Mouse (Mus musculus) urinary bladder, postnatal 36 days (tissue): Measurements from ENCODE around the gene Rgs3.

Experiments used
- DNase-seq, 2 experiments: peaks; one replicate each; pipeline ENCODE4 v3.0.0; 2022; ENCODE audit warnings: low spot score in 2 of 2, mixed read lengths in 1 of 2

Gene Rgs3

GRCm38 (mm10) chr4:62605856-62606541, 46.4 kb downstream of the Rgs3 start:
- no peak for DNase-seq

GRCm38 (mm10) chr4:62606542-62606882, 46.9 kb downstream of the Rgs3 start:
- no peak for DNase-seq

GRCm38 (mm10) chr4:62606905-62607304, 47.3 kb downstream of the Rgs3 start:
- no peak for DNase-seq

GRCm38 (mm10) chr4:62607345-62607744, 47.7 kb downstream of the Rgs3 start:
- DNase-seq = no peak

- no peak for DNase-seq
Measured at GRCm38 (mm10) chr4:62607805-62608204, 48.2 kb downstream of the Rgs3 start.

GRCm38 (mm10) chr4:62609333-62609732, 49.7 kb downstream of the Rgs3 start:
- no peak for DNase-seq

GRCm38 (mm10) chr4:62610142-62610675, 50.6 kb downstream of the Rgs3 start:
- no peak for DNase-seq

GRCm38 (mm10) chr4:62612601-62613501, 53.2 kb downstream of the Rgs3 start:
- no peak for DNase-seq

GRCm38 (mm10) chr4:62613646-62614365, 54.2 kb downstream of the Rgs3 start:
- no peak for DNase-seq

- DNase-seq = no peak
Measured at GRCm38 (mm10) chr4:62617856-62618440, 58.3 kb downstream of the Rgs3 start.

GRCm38 (mm10) chr4:62619232-62619964, 59.8 kb downstream of the Rgs3 start:
- no peak for DNase-seq

GRCm38 (mm10) chr4:62619965-62620244, 60.3 kb downstream of the Rgs3 start:
- DNase-seq = no peak

GRCm38 (mm10) chr4:62621151-62621550, 61.5 kb downstream of the Rgs3 start:
- no peak for DNase-seq

GRCm38 (mm10) chr4:62621880-62622675, 62.4 kb downstream of the Rgs3 start:
- DNase-seq = no peak

- DNase-seq = no peak
Measured at GRCm38 (mm10) chr4:62623251-62624015, 63.8 kb downstream of the Rgs3 start.

GRCm38 (mm10) chr4:62624679-62625450, 65.2 kb downstream of the Rgs3 start:
- DNase-seq = no peak

GRCm38 (mm10) chr4:62625451-62626061, 65.9 kb downstream of the Rgs3 start:
- no peak for DNase-seq

- no peak for DNase-seq
Measured at GRCm38 (mm10) chr4:62626228-62627026, 66.8 kb downstream of the Rgs3 start.
